Mouse (Mus musculus) erythroblast, embryonic 14.5 days (primary cell): ENCODE results near the gene Cd160.

Source experiments
- GATA1 ChIP-seq: IDR thresholded peaks from 2 replicates; pipeline ENCODE4 v1.6.1; 2012; ENCODE audit warnings: low read length, inconsistent platforms, mixed read lengths
- TAL1 ChIP-seq: IDR thresholded peaks from 3 replicates; pipeline ENCODE4 v1.6.1; 2012; ENCODE audit warnings: low read length, inconsistent platforms, mixed read lengths

- TF ChIP-seq TAL1 (no peak), GATA1 (no peak)
These were observed 73.2 kb downstream of the Cd160 start for GRCm38 (mm10) chr3:96755935-96756334.
